Mouse (Mus musculus): ENCODE results near the gene 2700081O15Rik.

Gene 2700081O15Rik

GRCm38 (mm10) chr19:7420841-7421601 lies 3.6 kb downstream of the 2700081O15Rik start:
- DNase-seq (ENCODE audit: low spot score) = no peak

DNA sequence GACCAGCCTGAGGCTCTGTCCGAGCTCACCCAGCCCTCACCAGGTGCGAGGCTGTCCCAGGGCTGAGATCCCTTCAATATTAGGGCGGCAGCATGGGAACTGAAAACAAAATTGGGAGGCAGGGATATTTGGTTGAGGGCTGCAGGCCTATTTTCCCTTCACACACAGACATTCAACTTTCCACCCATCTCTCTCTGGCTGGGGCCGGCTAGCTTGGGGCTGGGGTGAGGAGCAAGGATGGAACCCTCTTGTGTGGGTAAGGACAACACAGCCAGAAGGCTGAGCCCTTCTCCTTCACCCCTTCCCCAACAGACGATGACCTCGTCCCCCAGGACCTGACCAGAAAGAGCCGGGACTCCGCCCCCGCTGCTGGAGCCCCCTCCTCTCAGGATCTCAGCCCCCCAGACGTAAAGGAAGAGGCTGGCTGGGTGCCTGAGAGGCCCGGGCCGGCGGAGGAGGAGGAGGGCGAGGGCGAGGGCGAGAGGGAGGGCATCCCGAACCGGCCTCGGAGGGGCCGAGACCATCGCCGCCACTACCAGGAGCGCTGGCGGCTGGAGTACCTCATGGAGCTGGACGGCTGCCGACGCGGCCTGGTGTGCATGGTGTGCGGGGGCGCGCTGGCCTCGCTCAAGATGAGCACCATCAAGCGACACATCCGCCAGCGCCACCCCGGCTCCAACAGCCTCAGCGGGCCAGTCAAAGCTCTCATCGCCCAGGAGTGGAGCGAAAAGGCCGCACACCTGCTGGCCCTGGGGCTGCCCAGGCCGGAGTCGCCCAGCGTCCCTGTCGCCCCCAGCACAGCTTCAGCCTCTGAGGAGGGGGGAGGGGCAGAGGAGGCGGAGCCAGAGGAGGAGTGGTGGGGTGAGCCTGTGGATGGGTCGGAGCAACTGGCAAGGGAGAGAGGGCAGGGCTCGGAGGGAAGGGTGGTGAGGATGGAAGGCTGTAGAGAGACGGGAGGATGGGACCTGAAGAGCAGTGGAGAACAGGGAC lies 4.5 kb downstream of the 2700081O15Rik start:
- peak; percentile 64 for DNase-seq (ENCODE audit: low spot score)

GRCm38 (mm10) chr19:7422656-7423027 lies 5.2 kb downstream of the 2700081O15Rik start:
- DNase-seq (ENCODE audit: low spot score) = no peak

- DNase-seq (ENCODE audit: low spot score) = peak; percentile 81
Observed at GRCm38 (mm10) chr19:7423028-7423655, 5.7 kb downstream of the 2700081O15Rik start.

GRCm38 (mm10) chr19:7423656-7424030 lies 6.2 kb downstream of the 2700081O15Rik start:
- DNase-seq (ENCODE audit: low spot score) = no peak

DNA sequence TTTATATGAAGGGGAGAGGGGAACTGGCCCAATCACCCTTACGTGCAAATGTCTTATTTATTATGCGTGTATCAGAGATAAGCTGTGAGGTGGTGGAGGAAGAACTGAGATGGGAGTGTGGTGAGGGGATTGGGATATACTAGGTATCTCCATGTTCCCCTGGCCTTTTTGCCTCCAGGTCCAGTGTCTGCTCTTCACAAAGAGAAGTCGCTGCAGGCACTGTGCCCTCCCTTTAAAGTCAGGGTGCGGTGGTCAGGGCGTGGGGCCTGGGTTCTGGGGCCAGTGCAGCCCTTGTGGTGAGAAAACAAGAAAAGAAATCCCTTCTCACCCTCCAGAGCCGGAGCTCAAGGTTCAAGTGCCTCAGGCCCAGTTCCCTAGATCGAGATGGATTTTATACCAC lies 6.7 kb downstream of the 2700081O15Rik start:
- DNase-seq (ENCODE audit: low spot score) = no peak

- no peak for DNase-seq (ENCODE audit: low spot score)
Observed at GRCm38 (mm10) chr19:7424590-7425397, 7.4 kb downstream of the 2700081O15Rik start.

DNA sequence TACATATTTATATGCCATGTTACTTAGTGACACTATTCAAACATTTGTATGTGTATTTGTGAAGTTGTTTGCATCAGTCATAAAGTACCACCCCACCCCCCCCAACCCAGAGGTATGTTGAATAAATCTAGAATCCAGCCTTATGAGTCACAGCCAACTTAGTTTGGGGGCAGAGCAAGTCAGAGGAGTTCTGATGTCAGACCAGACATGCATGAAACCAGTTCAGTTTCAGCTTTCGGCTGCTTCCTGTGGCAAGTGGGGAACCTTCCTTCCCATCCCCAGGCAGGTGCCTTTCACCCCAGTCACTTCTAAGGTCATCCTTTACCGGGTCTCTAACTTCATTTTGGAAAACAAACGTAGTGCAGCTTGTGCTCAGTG lies 8.0 kb downstream of the 2700081O15Rik start:
- DNase-seq (ENCODE audit: low spot score) = no peak

DNA sequence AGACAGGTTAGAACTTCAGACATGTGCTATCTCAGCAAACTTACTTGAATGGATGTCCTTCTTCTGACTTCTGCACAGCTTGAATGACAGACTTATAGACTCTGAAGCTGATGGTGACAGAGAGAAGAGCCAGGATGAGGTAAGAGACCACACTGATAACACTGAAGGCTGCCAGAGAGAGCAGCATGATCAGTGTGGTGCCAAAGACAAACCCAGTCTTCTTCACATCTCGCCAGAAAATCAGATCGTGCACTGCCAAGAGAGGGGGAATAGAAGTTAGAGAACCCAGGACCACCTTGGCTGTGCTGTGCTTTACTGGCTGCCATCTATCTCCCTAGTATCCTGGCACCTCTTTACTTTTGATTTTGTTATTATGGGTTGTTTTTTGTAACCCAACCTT lies 17.5 kb downstream of the 2700081O15Rik start:
- no peak for DNase-seq (ENCODE audit: low spot score)

GRCm38 (mm10) chr19:7436061-7436970 lies 18.9 kb downstream of the 2700081O15Rik start:
- peak; percentile 77 for DNase-seq (ENCODE audit: low spot score)

DNA sequence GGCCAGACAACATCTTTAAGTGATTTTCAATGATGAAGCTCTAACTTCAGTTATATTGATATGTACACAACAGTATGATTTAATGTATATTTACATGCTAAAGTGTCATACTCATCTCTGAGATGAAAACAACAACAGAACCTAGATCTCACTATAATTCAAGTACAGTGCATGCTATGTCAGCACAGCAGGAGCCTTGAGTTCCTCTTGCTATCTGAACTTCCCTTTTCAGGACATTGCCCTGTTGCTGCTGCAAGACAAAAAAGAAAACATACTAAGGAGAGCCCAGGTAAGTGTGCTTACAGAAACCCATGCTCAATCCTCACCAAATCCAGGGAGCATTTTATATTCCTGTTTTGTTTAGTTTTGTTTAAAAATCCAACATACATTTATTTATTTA lies 20.9 kb downstream of the 2700081O15Rik start:
- DNase-seq (ENCODE audit: low spot score) = no peak

DNA sequence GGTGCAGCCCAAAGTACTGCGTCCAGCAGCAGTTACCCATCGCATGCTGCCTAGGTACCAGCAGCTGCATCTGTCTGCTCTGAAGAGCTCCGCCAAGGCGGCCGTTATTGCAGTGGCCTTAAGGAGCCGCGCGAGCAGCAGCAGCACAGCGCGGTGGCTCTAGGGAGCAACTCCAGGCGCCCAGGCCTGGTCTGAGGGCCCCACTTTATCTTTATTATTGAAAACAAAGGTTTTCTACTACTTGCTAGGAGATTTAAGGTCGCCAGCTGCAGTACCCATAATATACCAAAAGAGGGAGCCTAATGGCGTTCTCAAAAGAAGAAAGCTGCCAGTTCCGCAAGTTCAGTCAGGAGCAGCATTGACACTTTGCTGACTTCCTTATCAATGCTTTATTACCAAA lies 24.1 kb downstream of the 2700081O15Rik start:
- peak; percentile 65 for DNase-seq (ENCODE audit: low spot score)

- no peak for DNase-seq (ENCODE audit: low spot score)
Observed at GRCm38 (mm10) chr19:7445105-7445504, 27.7 kb downstream of the 2700081O15Rik start.

- DNase-seq (ENCODE audit: low spot score) = no peak
Observed at GRCm38 (mm10) chr19:7445596-7445995, 28.2 kb downstream of the 2700081O15Rik start.

- no peak for DNase-seq (ENCODE audit: low spot score)
Observed at GRCm38 (mm10) chr19:7456803-7457202, 39.4 kb downstream of the 2700081O15Rik start.

GRCm38 (mm10) chr19:7458901-7459300 lies 41.5 kb downstream of the 2700081O15Rik start:
- DNase-seq (ENCODE audit: low spot score) = no peak

- DNase-seq (ENCODE audit: low spot score) = no peak
Observed at GRCm38 (mm10) chr19:7459370-7459769, 41.9 kb downstream of the 2700081O15Rik start.

GRCm38 (mm10) chr19:7467915-7468314 lies 50.5 kb downstream of the 2700081O15Rik start:
- no peak for DNase-seq (ENCODE audit: low spot score)

DNA sequence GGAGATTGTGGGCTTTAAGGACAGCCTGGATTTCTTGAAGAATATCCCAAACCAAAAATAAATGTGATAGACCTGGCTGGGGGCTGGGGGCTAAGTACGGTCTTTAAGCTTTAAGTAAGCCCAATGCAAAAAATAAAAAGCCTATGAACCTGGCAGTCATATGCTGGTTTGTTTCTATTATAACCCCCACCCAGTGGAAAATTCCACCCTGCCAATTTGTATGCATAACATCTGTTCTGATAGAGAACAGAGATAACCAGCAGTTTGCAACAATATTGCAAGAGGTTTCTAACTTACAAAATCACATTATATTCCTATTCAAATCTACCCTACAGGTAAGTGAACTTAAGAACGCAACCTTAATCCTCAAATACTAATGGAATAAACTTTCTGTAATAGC lies 53.2 kb downstream of the 2700081O15Rik start:
- no peak for DNase-seq (ENCODE audit: low spot score)
